Comparison of ENCODE assay signal across 17 mouse cellular contexts in the genomic region with DNA sequence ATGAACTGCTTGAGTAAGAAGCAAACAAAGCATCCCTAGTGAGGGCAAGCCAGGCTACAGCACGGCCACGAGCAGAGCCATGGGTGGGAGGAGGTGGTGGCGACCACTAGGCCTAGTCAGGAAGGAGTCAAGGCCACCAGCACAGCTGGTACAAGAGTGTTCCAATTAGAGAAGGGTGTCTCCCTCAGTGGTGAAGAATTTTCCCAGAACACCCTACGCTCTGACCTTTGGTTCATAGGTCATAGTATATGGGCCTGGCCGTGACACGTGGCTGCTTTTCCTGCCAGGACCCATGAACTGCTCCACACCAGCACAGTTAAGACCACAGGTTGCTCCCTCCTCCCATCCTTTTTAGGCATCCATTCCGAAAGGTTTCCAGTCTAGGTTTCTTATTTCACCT. TPM values are rescaled to one million over a fixed set of nuclear protein-coding genes. Genes with fewer than 3 reads are reported as not detected.
DNase-seq lines count a peak whose midpoint lies in the region; ATAC-seq and TF ChIP-seq lines count a peak whose summit lies in the region.
"Had no signal": no experiment of that assay in that cellular context is flagged by ENCODE, and none has a peak within 500 bp of the region (broad histone marks: within the 10 kb centered on the region; RNA-seq: fewer than 3 reads in every experiment).

No protein-coding gene starts in this region.

- no peak for TF ChIP-seq CTCF in testis, adult 2 months (IDR thresholded peaks at IDR 0.05; ENCODE audit: control insufficient read depth, insufficient read depth, insufficient replicate concordance, low read depth, low read length)

- DNase-seq in testis, postnatal 14 days (ENCODE audit: low spot score) = no peak
- DNase-seq in kidney, postnatal 36 days = peak; percentile 74 to 82
- peak; percentile 80 for DNase-seq in yolk sac, embryonic 10.5 days (ENCODE audit: low spot score)
- no peak for DNase-seq in gastrocnemius, postnatal 25 days
- no peak for DNase-seq in lung, postnatal 25 days (ENCODE audit: low spot score)
- DNase-seq: adrenal gland, postnatal 25 days; cerebellum, adult 18-20 months; heart, adult 18-20 months had no signal

- H3K4me1 ChIP-seq in testis, adult 2 months (ENCODE audit: control insufficient read depth, insufficient read depth, low read length) = no peaks in the 10 kb centered on the region
- peaks cover 2% of the 10 kb centered on the region; the same call in 1 of the 2 replicates for H3K4me1 ChIP-seq in intestine, embryonic 15.5 days (replicated peaks)
- H3K4me1 ChIP-seq: forebrain, embryonic 15.5 days; heart, embryonic 15.5 days; limb, embryonic 12.5 days had no signal

- H3K4me3 ChIP-seq in testis, adult 2 months (ENCODE audit: control insufficient read depth, low read depth, low read length) = no peak overlapping the region
- H3K4me3 ChIP-seq in intestine, embryonic 15.5 days (replicated peaks) = no peak overlapping the region
- H3K4me3 ChIP-seq: erythroblast, embryonic 14.5 days; forebrain, embryonic 15.5 days; heart, embryonic 15.5 days; left cerebral cortex, adult 2 months; limb, embryonic 12.5 days had no signal

- no peak for TF ChIP-seq POLR2A in testis, adult 2 months (IDR thresholded peaks at IDR 0.05; ENCODE audit: control insufficient read depth, low read depth, low read length)

- H3K4me2 ChIP-seq in intestine, embryonic 15.5 days (replicated peaks) = no peak overlapping the region
- H3K4me2 ChIP-seq: forebrain, embryonic 15.5 days; heart, embryonic 15.5 days; limb, embryonic 12.5 days had no signal

- H3K9me3 ChIP-seq in intestine, embryonic 15.5 days = no peaks in the 10 kb centered on the region
- H3K9me3 ChIP-seq: forebrain, embryonic 15.5 days; heart, embryonic 15.5 days; limb, embryonic 12.5 days had no signal

- 73% methylated on average over 7 of the region's 7 CpGs for WGBS in intestine, embryonic 15.5 days

- no peak overlapping the region for H3K9ac ChIP-seq in intestine, embryonic 15.5 days
- H3K9ac ChIP-seq: forebrain, embryonic 15.5 days; heart, embryonic 15.5 days; limb, embryonic 12.5 days had no signal

- ATAC-seq in intestine, embryonic 15.5 days = peak; percentile 46; the same call in 1 of the 2 replicates
- ATAC-seq in megakaryocyte progenitor cell, adult 5-6 weeks (replicated peaks; ENCODE audit: poor library complexity) = no peak
- ATAC-seq: CD4-positive, CD25-positive, alpha-beta regulatory T cell, adult 4 months; forebrain, embryonic 15.5 days had no signal

- H3K27me3 ChIP-seq in testis, adult 2 months (ENCODE audit: control insufficient read depth, insufficient read depth, low read length) = no peaks in the 10 kb centered on the region
- no peaks in the 10 kb centered on the region for H3K27me3 ChIP-seq in intestine, embryonic 15.5 days (replicated peaks)
- H3K27me3 ChIP-seq: forebrain, embryonic 15.5 days; heart, embryonic 15.5 days; limb, embryonic 12.5 days had no signal

- 0 out of 2 replicates have a peak overlapping the region, but pooled peaks have one; percentile 46 for H3K27ac ChIP-seq in testis, adult 2 months (ENCODE audit: control insufficient read depth, insufficient read depth, low read depth, low read length)
- no peak overlapping the region for H3K27ac ChIP-seq in intestine, embryonic 15.5 days
- H3K27ac ChIP-seq: forebrain, embryonic 15.5 days; heart, embryonic 15.5 days; left cerebral cortex, adult 2 months; limb, embryonic 12.5 days had no signal

- H3K36me3 ChIP-seq in testis, adult 2 months (ENCODE audit: control insufficient read depth, insufficient read depth, low read length) = no peaks in the 10 kb centered on the region
- peaks cover 39% of the 10 kb centered on the region for H3K36me3 ChIP-seq in intestine, embryonic 15.5 days

RNA-seq across cellular contexts. Expression of gene Tbc1d9b, which starts 8.4 kb away (rescaled TPM):
- 10.9 and 12.5 TPM in 2 replicates for polyA plus RNA-seq in testis, adult 2 months (2012; rRNA removed)
- 30.4 and 31.5 TPM in 2 replicates for polyA plus RNA-seq in intestine, embryonic 15.5 days (2015; fragmentation: Nextera tagmentation; extraction: Ambion mirVana)
- total RNA-seq in megakaryocyte progenitor cell, adult 5-6 weeks (2015) = 38.6 and 41.5 TPM in 2 replicates
- total RNA-seq in megakaryocyte progenitor cell, adult 5-6 weeks (2017) = 78.6 and 91.2 TPM in 2 replicates
- total RNA-seq in gastrocnemius, postnatal 25 days (2021) = 10 to 100 TPM; 19.8 to 27.3 TPM

RNA-seq across cellular contexts. Expression of gene Mrnip, which starts 34.7 kb away (rescaled TPM):
- polyA plus RNA-seq in testis, adult 2 months (2012; rRNA removed) = 30.4 and 39.1 TPM in 2 replicates
- 9.6 and 12.5 TPM in 2 replicates for polyA plus RNA-seq in intestine, embryonic 15.5 days (2015; fragmentation: Nextera tagmentation; extraction: Ambion mirVana)
- total RNA-seq in megakaryocyte progenitor cell, adult 5-6 weeks (2015) = 18.8 and 20.0 TPM in 2 replicates
- total RNA-seq in megakaryocyte progenitor cell, adult 5-6 weeks (2017) = 14.6 and 16.5 TPM in 2 replicates
- 1 to 10 TPM; 2.8 TPM for total RNA-seq in gastrocnemius, postnatal 25 days (2021)

Comparison
In these comparisons a context has a peak if more than half of its experiments do, and no peak if none do; other contexts are left out.
1. DNase-seq: peak in kidney, postnatal 36 days (2 of 2) and yolk sac, embryonic 10.5 days (single experiment); none in testis, postnatal 14 days (single experiment), gastrocnemius, postnatal 25 days (single experiment) and lung, postnatal 25 days (single experiment).
2. RNA of gene Mrnip, which starts 34.7 kb away (total RNA-seq): 14.6 to 20.0 TPM in megakaryocyte progenitor cell, adult 5-6 weeks; 2.8 TPM in gastrocnemius, postnatal 25 days; every median in the first group is over 4 times any median in the second.